Mouse (Mus musculus) ES-E14 (cell line): ENCODE measurements around the gene Ociad2. TPM values are rescaled to one million over a fixed set of nuclear protein-coding genes. Genes with fewer than 3 reads are reported as not detected.

Experiments
- DNase-seq: peaks from one replicate; pipeline ENCODE4 v3.0.0-alpha.2; 2013; ENCODE audit warnings: low read depth, low spot score
- H3K27ac ChIP-seq: 2 replicates; pipeline ENCODE4 v1.5.1; 2012; ENCODE audit warnings: low read depth, mild to moderate bottlenecking, low read length, moderate library complexity, mixed read lengths; ENCODE audit not compliant: poor library complexity, insufficient read depth, severe bottlenecking
- H3K36me3 ChIP-seq: 2 replicates; pipeline ENCODE4 v1.6.1; 2012; ENCODE audit warnings: mild to moderate bottlenecking, low read length, moderate library complexity, mixed read lengths; ENCODE audit not compliant: control insufficient read depth, poor library complexity, insufficient read depth, severe bottlenecking
- H3K4me1 ChIP-seq, 2 experiments: fragments of 150-350 bp in 1 of 2; sonication (generic) in 1 of 2; 2 replicates each; pipeline ENCODE4 v1.6.1; 2012; ENCODE audit warnings: low read length in 2 of 2, mild to moderate bottlenecking in 1 of 2, mixed read lengths in 1 of 2; ENCODE audit not compliant: control insufficient read depth in 2 of 2, insufficient read depth in 2 of 2, poor library complexity in 1 of 2
- H3K4me3 ChIP-seq, 2 experiments: fragments of 150-350 bp in 1 of 2; sonication (generic) in 1 of 2; 2 replicates each; pipeline ENCODE4 v1.5.1; 2012; ENCODE audit warnings: low read length in 2 of 2, low read depth in 1 of 2, mild to moderate bottlenecking in 1 of 2, mixed read lengths in 1 of 2; ENCODE audit not compliant: insufficient read depth in 1 of 2, poor library complexity in 1 of 2, severe bottlenecking in 1 of 2
- H3K9ac ChIP-seq: 2 replicates; pipeline ENCODE4 v1.6.1; 2012; ENCODE audit warnings: low read depth, mild to moderate bottlenecking, low read length, mixed read lengths; ENCODE audit not compliant: poor library complexity, insufficient read depth, severe bottlenecking
- H3K9me3 ChIP-seq: fragments of 150-350 bp; sonication (generic); 2 replicates; pipeline ENCODE4 v1.6.1; 2012; ENCODE audit warnings: low read depth, mild to moderate bottlenecking, low read length; ENCODE audit not compliant: control insufficient read depth, insufficient read depth
- CHD2 ChIP-seq: IDR thresholded peaks from 2 replicates; pipeline ENCODE4 v1.6.1; 2014; ENCODE audit warnings: mild to moderate bottlenecking, low read depth, low read length, inconsistent platforms
- HCFC1 ChIP-seq: IDR thresholded peaks from 2 replicates; pipeline ENCODE4 v1.6.1; 2012; ENCODE audit warnings: low read length, inconsistent platforms, borderline replicate concordance; ENCODE audit not compliant: insufficient read depth
- MAFK ChIP-seq: IDR thresholded peaks from 2 replicates; pipeline ENCODE4 v1.6.1; 2014; ENCODE audit warnings: mild to moderate bottlenecking, low read depth, low read length, inconsistent platforms; ENCODE audit not compliant: insufficient read depth
- ZC3H11A ChIP-seq: IDR thresholded peaks from 2 replicates; pipeline ENCODE4 v1.6.1; 2012; ENCODE audit warnings: low read depth, mild to moderate bottlenecking, inconsistent platforms, low read length, borderline replicate concordance
- ZNF384 ChIP-seq: IDR thresholded peaks from 2 replicates; pipeline ENCODE4 v1.6.1; 2012; ENCODE audit warnings: low read depth, low read length, inconsistent platforms
- in situ Hi-C, 2 experiments: fragments of 600-800 bp; cut with MboI; formaldehyde crosslinking; loops; one replicate each; pipeline ENCODE4 v1.15.1; 2025; ENCODE audit warnings: low sequenced_read_pairs in 2 of 2, inconsistent platforms in 1 of 2; ENCODE audit not compliant: unreplicated experiment in 2 of 2
- total RNA-seq: library from RNA; depleted of rRNA; stranded (reverse); fragments of 300-350 nt; gene quantifications from 2 replicates; pipeline ENCODE4 v1.2.3, GENCODE M21; 2012

Gene Ociad2
- total RNA-seq, 1 experiment: 5.2 TPM

DNA sequence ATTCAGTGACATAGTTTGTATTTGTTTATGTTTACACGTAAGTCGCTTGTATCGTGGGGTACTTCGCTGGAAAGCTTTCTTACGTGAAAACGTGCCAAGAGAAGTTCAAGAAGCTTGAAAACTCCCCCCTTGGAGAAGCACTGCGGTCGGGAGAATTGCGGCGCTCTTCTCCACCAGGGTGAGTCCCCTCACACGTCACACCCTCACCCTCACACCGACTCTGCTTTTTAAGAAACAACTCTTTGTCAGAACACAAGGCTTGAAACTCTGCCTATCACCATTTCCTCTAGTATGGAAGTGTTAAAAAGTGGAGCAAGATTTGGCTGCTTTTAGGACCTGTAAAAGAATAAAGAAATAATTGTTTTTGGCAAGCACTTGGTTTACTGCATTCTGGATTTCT, 36.3 kb downstream of the Ociad2 start:
- no peaks in the 10 kb centered on the region for H3K9me3 ChIP-seq
- in situ Hi-C loops: no loop called here
- TF ChIP-seq MAFK (no peak), ZC3H11A (no peak), ZNF384 (no peak), CHD2 (no peak), HCFC1 (no peak)
- no peak overlapping the region for H3K9ac ChIP-seq
- no peak overlapping the region for H3K27ac ChIP-seq
- DNase-seq: no peak
- no peak overlapping the region for H3K4me3 ChIP-seq
- H3K36me3 ChIP-seq: peaks cover 24% of the 10 kb centered on the region
- no peaks in the 10 kb centered on the region for H3K4me1 ChIP-seq

GRCm38 (mm10) chr5:73301601-73302307, 39.1 kb downstream of the Ociad2 start:
- no peaks in the 10 kb centered on the region for H3K4me1 ChIP-seq
- DNase-seq: no peak
- H3K27ac ChIP-seq: no peak overlapping the region
- in situ Hi-C loops: no loop called here
- H3K9me3 ChIP-seq: no peaks in the 10 kb centered on the region
- peaks cover 19% of the 10 kb centered on the region for H3K36me3 ChIP-seq
- TF ChIP-seq MAFK (no peak), ZC3H11A (no peak), ZNF384 (no peak), CHD2 (no peak), HCFC1 (no peak)
- H3K9ac ChIP-seq: no peak overlapping the region
- no peak overlapping the region for H3K4me3 ChIP-seq

DNA sequence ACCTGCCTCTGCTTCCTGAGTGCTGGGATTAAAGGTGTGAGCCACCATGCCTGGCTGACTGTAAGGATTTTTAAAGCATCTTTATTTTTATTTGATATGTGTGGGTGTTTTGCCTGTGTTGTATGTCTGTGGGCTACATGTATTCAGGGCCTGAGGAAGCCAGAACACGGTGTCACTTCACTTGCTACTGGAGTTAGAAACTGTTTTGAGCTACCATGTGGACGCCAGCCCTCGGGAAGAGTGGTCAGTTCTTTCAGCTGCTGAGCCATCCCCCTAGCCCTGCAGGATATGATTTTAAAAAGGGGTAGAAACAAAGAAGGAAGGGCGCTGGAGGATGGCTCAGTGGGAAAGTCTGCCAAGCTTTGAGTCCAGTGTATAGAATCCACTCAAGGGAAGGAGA, 44.9 kb downstream of the Ociad2 start:
- H3K4me3 ChIP-seq: no peak overlapping the region
- peaks cover 4 to 5% of the 10 kb centered on the region in 2 experiments; a peak in 1 of 4 replicates for H3K4me1 ChIP-seq
- in situ Hi-C loops: no loop called here
- no peak overlapping the region for H3K27ac ChIP-seq
- H3K9ac ChIP-seq: no peak overlapping the region
- H3K36me3 ChIP-seq: peaks cover 12% of the 10 kb centered on the region
- no peak for DNase-seq
- H3K9me3 ChIP-seq: no peaks in the 10 kb centered on the region
- no peak for TF ChIP-seq ZNF384
- TF ChIP-seq ZC3H11A: no peak
- TF ChIP-seq HCFC1: no peak
- no peak for TF ChIP-seq CHD2
- no peak for TF ChIP-seq MAFK

DNA sequence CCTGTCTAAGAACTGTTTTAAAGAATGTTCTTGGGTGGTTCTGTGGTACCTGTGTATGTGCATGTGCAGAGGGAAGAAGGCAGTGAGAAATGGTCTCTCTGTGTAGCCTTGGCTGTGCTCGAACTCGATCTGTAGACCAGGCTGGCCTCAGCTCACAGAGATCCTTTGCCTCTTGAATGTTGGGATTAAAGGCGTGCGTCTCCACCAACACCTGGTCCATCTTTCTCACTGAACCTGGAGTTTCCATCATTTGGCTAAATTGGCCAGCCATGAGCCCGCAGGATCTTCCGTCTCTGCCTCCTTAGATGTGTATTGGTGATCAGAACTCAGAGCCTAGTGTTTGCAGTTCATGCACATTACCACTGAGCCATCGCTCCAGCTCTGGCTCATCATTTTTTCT, 45.8 kb downstream of the Ociad2 start:
- no peak for DNase-seq
- H3K27ac ChIP-seq: no peak overlapping the region
- H3K4me1 ChIP-seq: peaks cover 4 to 5% of the 10 kb centered on the region in 2 experiments; a peak in 1 of 4 replicates
- no peak overlapping the region for H3K9ac ChIP-seq
- no peak overlapping the region for H3K4me3 ChIP-seq
- no peaks in the 10 kb centered on the region for H3K9me3 ChIP-seq
- TF ChIP-seq ZC3H11A: no peak
- no peak for TF ChIP-seq MAFK
- no peak for TF ChIP-seq CHD2
- TF ChIP-seq ZNF384: no peak
- no peak for TF ChIP-seq HCFC1
- in situ Hi-C loops: no loop called here
- H3K36me3 ChIP-seq: peaks cover 12% of the 10 kb centered on the region
